Mouse (Mus musculus) fibroblast of lung, adult 2 months (primary cell): ENCODE results near the gene Rbms2.
A peak's percentile ranks its signal among the peaks of the same experiment; 100 is the strongest.
"Not testable (repeated sequence)": the region's sequence is repeated elsewhere in the genome, so short reads cannot be mapped to it uniquely, and the experiment has no call there.

Experiments used
- DNase-seq: peaks from one replicate; pipeline ENCODE4 v3.0.0-alpha.2; 2011; ENCODE audit warnings: low read depth

Gene Rbms2

GRCm38 (mm10) chr10:128193113-128193512 is 13.0 kb upstream of the Rbms2 start:
- DNase-seq: no peak

- DNase-seq: not testable (repeated sequence)
These were observed 12.1 kb upstream of the Rbms2 start for GRCm38 (mm10) chr10:128192030-128192766.

DNA sequence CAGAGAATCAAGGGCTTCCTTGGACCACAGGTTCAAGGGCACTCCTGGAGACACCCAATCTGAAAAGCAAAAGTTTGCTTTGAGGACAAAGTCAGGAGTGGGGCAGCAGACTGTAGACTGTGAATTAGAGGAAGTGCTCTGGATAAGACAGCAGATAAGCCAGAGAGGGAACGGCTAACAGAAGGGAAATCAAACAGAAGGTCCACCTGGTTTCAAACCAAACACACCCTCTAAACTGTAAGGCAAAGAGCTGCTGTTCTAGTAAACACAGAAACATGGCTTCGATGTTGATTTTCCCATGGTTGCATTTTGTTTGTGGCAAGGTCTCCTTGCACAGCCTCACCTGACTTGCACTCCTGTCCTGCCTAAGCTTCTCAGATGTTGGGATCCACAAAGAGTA is 11.4 kb upstream of the Rbms2 start:
- DNase-seq: no peak

GRCm38 (mm10) chr10:128188242-128188877 is 8.3 kb upstream of the Rbms2 start:
- peak; percentile 68 for DNase-seq

DNA sequence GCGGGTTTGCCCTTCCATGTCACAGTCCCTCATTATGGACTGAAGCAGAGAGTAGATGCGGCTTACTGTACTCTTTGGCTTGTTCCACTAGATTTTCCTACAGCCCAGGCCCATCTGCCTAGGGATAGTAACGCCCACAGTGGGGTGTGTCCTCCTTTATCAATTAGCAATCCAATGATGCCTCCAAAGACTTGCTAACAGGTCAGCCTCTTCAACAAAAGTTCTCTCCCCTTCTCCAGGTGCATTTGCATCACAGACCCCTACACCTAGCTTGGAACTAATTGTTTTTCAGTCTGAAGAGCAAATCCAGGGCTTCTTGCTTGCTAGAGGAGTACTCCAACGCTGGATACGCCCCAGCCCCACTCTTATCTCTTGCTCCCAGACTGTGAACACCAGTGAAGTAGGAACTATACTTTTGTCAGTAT is 7.1 kb upstream of the Rbms2 start:
- DNase-seq: no peak

DNA sequence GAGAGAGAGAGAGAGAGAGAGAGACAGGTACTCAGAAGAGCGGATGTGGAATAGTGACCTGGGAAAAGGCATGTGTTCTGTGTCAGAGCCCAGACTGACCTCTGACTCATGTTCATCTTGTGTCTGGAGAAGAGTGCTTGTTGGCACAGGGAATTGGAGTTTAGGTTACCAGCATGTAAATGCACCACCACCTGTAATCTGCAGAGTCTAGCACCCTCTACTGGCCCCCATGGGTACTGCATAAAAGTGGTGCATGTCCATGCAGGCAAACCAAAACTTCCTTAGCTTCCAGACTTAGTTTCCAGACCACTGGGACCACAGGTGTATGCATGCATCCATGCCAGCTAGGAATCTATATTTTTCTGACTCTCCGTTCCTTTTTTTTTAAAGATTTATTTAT is 5.9 kb upstream of the Rbms2 start:
- peak; percentile 71 for DNase-seq

DNA sequence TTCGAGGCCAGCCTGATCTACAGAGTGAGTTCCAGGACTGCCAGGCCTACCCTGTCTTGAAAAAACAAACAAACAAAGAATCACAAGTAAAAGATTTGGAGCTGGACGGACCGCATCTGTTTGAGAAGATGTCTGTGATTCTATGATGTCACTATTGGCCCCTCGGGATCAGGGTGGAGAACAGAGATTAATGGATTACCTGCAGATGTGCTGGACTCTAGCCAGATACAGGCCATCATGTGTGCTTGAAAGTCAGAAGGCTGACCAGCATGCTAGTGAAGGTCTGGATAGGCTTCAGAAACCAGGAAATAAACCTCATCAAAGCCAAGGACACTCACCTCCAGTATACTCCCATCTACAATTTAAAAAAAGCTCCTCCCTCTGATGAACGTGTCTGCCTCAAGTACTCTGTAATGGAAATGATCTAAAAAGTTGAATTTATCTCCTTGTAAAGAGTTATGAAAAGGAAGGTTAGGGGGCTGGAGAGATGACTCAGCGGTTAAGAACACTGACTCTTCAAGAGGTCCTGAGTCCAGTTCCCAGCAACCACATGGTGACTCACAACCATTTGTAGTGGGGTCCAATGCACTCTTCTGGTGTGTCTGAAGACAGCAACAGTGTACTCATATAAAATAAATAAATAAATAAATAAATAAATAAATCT is 5.3 kb upstream of the Rbms2 start:
- DNase-seq: no peak

GRCm38 (mm10) chr10:128184296-128184695 is 4.2 kb upstream of the Rbms2 start:
- DNase-seq: peak; percentile 45

DNA sequence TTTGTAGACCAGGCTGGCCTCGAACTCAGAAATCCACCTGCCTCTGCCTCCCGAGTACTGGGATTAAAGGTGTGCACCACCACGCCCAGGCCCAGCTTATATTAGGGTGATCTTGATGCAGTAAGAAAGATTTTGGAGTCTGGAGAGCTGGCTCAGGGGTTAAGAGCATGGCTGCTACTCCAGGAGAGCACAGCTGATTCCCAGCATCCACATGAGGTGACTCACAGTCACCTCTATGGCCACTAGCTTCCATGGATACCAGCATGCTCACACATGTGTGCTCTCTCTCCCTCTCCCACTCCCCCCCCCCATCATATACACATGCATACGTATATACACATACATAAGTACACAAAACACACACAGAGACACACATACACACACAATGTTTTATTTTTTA is 2.8 kb downstream of the Rbms2 start:
- DNase-seq: no peak

DNA sequence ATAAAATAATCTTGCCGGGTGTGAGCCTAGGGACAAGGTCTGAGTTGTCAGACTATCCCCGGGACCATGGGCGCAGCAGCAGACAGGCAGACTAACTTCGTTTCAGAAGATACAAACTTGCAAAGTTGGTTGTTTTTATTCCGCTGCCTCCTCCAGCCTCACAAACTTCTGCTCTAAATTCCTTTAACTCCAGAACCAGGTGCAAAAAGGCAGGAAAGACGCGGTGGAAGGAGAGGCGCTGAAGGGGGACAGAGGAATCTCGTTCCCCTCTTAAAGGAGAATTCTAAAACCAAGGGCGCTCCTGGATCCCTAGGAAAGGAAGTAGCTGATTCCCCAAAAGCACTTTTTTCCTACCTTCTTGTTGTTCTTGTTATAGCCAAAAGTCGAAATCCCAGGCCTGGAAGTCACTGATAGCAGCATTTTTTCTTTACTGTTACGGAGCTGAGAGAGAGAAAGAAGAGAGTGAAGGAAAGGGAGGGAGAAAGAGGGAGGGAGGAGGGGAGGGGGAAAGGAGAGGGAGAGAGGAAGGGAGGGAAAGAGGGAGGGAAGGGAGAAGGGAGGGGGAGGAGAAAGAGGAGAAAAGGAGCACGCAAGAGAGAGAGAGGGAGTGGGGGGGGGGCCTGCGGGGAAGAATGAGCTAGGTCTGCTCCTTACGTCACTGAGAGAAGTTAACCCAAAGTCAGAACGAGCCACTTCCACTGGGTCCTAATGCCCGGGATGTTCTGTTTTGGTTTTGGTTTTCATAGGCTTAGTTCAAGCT is 3.9 kb downstream of the Rbms2 start:
- peak; percentile 80 for DNase-seq

- DNase-seq: no peak
These were observed 4.8 kb downstream of the Rbms2 start for GRCm38 (mm10) chr10:128175302-128175701.

DNA sequence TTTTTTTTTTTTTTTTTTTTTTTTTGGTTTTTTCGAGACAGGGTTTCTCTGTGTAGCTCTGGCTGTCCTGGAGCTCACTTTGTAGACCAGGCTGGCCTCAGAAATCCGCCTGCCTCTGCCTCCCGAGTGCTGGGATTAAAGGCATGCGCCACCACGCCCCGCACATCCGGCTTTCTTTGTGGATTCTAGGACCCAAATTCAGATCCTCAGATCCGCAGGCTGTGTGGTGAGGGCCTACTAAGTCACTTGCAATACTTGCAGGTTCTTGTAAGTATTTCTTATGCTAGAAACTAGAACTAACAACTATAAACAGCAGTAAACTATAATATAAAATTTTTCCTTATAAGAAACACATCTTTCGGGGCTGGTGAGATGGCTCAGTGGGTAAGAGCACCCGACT is 8.7 kb downstream of the Rbms2 start:
- DNase-seq: not testable (repeated sequence)

DNA sequence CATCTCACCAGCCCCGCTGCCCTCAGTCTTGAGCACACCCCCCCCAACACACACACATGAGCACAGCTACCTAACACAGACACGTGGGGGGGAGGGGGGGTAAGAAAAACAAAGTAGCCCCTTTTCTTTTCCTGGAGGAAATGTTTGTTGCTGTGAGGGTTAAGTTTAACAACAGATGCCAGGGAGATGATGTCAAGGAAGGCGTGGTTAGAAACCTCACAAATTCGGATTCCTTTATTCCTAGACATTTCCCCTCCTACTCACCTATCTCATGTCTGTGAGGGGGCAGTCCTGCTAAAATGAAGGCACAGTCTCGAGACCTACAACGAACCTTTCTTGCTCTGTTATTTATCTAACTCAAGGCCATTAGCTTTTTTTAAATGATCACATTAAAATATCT is 13.0 kb downstream of the Rbms2 start:
- DNase-seq: no peak

DNA sequence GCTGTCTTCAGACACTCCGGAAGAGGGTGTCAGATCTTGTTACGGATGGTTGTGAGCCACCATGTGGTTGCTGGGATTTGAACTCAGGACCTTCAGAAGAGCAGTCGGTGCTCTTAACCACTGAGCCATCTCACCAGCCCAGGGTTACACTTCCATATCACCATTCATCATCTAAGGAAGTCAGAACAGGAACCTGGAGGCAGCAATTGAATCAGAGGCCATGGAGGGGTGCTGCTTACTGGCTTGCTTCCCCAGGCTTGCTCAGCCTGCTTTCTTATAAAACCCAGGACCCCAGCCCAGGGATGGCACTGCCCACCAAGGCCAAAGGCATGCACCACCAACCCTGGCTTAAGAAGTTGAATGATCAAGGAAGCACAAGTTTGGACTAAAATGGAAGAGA is 14.4 kb downstream of the Rbms2 start:
- not testable (repeated sequence) for DNase-seq

DNA sequence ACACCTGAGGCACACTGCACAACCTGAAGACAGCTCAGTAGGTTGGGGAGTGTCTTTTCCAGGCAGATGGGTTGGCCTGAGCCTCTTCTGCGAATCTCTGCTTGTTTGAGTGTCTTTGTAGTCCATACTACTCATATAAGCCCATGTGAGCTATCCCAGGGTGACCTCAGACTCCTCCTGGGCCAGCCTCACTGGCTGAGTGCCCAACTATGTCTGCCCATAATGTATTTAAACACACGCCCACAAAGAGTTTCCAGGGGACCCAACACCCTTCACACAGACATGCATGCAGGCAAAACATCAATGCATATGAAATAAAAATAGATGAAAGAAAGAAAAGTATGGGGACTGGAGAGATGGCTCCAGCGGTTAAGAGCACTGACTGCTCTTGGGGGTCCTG is 26.1 kb downstream of the Rbms2 start:
- no peak for DNase-seq

- peak; percentile 39 for DNase-seq
These were observed 29.2 kb downstream of the Rbms2 start for GRCm38 (mm10) chr10:128150941-128151340.

DNA sequence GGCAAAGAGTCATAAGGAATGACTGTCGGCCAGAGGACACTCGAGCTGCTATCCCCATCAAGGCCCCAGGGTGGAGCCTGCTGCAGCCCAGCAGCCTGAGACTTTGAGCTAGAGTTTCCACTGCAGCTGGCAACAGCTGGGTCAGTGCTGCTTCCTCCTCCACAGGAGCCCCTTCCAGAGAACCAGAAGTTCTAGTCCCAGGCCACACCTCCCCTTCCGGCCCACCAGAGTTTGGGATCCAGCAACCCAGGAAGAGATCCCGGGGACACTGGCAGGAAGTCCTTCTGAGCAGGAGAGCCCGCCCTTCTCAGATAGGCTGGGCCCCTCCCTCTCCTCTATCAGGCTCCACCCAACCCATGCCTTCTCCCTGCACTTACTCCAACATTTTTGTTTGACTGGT is 30.5 kb downstream of the Rbms2 start:
- DNase-seq: peak; percentile 41

DNA sequence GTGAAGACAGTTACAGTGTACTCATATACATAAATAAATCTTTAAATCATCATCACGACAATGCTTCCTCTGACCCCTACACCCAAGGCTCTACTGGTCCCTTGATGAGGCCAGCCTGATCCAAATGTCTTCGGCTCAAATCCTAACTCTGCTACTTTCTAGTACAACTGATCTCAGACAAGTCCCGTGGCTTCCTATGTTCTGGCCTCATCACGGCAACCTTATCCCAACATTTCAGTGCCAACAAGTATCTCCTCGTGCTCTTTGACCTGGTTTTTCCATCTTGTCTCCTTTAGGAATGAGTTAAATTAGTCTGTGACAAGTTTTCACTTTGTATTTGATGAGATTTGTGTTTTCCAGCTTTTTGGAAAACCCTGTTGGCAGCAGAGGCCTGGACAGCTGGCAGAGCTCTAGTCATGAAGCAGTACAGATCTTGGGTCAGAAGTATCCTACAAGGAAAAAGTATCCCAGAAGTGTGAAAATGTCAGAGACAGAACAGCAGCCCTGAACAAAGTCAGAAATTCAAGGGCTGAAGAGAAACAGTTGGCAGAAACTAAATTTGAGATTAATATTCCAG is 31.2 kb downstream of the Rbms2 start:
- DNase-seq: no peak

- DNase-seq: no peak
These were observed 35.1 kb downstream of the Rbms2 start for GRCm38 (mm10) chr10:128144961-128145360.

GRCm38 (mm10) chr10:128143659-128144058 is 36.4 kb downstream of the Rbms2 start:
- no peak for DNase-seq

- DNase-seq: no peak
These were observed 37.9 kb downstream of the Rbms2 start for GRCm38 (mm10) chr10:128142165-128142564.
